Mouse (Mus musculus): ENCODE measurements around the gene Jun. TPM values are rescaled to one million over a fixed set of nuclear protein-coding genes. Genes with fewer than 3 reads are reported as not detected.

Jun gene
- polyA plus RNA-seq, 1 experiment from 2014 or later, result 45.4 TPM

DNA sequence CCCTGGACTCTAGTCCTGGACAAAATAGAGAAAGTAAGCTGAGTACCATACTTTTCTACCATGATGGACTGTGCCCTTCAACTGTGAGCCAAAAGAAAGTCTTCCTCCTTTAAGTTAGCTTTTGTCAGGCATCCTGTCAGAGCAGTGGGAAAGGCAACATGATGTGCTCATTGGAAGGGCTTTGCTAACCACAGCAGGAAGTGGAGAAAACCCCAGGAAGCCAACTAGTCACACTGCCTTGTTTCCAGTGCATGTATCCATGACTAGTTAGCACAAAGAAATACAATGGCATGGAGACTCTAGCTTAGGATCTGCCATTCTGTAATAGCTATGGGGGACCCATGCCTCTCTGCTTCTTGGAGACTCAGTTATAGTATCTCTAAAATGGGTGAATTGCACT lies 37.9 kb upstream of the Jun start:
- H3K9me3 ChIP-seq (replicated peaks), result no peaks in the 10 kb centered on the region
- peaks cover 16% of the 10 kb centered on the region for H3K4me1 ChIP-seq
- no peak overlapping the region for H3K27ac ChIP-seq
- no peak overlapping the region for H3K4me3 ChIP-seq
- no peaks in the 10 kb centered on the region for H3K36me3 ChIP-seq
- no peak for DNase-seq (ENCODE audit: low spot score)
- H3K27me3 ChIP-seq (ENCODE audit: low read depth, poor library complexity, severe bottlenecking), result no peaks in the 10 kb centered on the region

DNA sequence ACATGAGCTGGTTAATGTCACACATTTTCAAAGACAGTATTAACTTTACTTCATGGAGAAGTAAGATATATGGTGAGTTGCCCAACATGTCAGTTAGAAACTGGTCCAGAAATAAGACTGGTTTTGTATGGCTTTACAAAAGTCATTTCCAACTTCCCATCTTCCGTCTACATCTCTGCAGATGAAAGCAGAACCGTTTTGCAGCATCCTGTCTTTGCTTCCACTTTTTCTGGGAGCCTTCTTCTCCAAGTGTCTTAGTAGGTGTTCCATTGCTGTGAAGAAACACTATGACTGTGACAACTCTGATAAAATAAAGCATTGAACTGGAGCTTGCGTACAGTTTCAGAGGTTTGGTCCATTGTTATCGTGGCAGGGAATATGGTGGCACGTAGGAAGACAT lies 37.0 kb upstream of the Jun start:
- H3K9me3 ChIP-seq (replicated peaks), result no peaks in the 10 kb centered on the region
- 93% methylated on average over 5 of the region's 5 CpGs for WGBS

GRCm38 (mm10) chr4:95083957-95084356 lies 31.9 kb upstream of the Jun start:
- no peaks in the 10 kb centered on the region for H3K9me3 ChIP-seq (replicated peaks)
- H3K27me3 ChIP-seq (ENCODE audit: low read depth, poor library complexity, severe bottlenecking), result no peaks in the 10 kb centered on the region
- H3K36me3 ChIP-seq, result no peaks in the 10 kb centered on the region
- H3K27ac ChIP-seq, result peak overlapping the region; percentile 0; the same call in 1 of the 2 replicates
- no peak for DNase-seq (ENCODE audit: low spot score)
- 85% methylated on average over 8 of the region's 8 CpGs for WGBS
- H3K4me3 ChIP-seq, result no peak overlapping the region
- peaks cover 28% of the 10 kb centered on the region for H3K4me1 ChIP-seq

More for the DNA sequence above, 37.0 kb upstream of the Jun start:
- no peak for DNase-seq (ENCODE audit: low spot score)
- no peak overlapping the region for H3K27ac ChIP-seq
- peaks cover 10% of the 10 kb centered on the region for H3K4me1 ChIP-seq
- no peak overlapping the region for H3K4me3 ChIP-seq
- no peaks in the 10 kb centered on the region for H3K36me3 ChIP-seq
- H3K27me3 ChIP-seq (ENCODE audit: low read depth, poor library complexity, severe bottlenecking), result no peaks in the 10 kb centered on the region

DNA sequence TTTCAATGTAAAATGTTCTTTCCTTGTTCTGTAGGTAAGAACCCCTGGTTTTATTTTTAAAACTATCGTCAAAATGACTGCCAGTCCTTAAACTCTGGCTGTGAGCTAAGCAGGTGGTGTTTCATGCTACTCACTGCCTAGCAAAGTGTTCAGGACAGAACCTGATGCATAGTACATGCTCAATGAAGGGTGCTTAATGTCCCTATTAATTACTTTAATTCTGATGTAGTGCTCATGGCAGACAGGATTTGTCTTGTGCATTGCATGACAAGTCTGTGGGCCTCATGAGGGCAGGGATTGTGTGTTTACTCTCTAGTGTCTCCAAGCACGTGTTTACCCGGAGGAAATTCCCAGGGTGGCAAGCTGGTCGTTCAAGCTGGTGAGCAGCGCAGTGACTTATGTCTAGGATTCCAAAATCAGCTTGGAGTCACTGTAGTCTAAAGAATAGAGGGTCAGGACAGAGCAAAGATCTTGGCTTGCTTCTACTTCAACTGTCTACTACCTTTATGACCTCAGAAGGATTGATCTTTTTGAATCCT lies 31.2 kb upstream of the Jun start:
- H3K4me1 ChIP-seq, result peaks cover 32% of the 10 kb centered on the region
- H3K9me3 ChIP-seq (replicated peaks), result no peaks in the 10 kb centered on the region
- H3K27me3 ChIP-seq (ENCODE audit: low read depth, poor library complexity, severe bottlenecking), result no peaks in the 10 kb centered on the region
- WGBS, result 89% methylated on average over 5 of the region's 5 CpGs
- no peak for DNase-seq (ENCODE audit: low spot score)
- H3K36me3 ChIP-seq, result no peaks in the 10 kb centered on the region
- no peak overlapping the region for H3K27ac ChIP-seq
- H3K4me3 ChIP-seq, result no peak overlapping the region

DNA sequence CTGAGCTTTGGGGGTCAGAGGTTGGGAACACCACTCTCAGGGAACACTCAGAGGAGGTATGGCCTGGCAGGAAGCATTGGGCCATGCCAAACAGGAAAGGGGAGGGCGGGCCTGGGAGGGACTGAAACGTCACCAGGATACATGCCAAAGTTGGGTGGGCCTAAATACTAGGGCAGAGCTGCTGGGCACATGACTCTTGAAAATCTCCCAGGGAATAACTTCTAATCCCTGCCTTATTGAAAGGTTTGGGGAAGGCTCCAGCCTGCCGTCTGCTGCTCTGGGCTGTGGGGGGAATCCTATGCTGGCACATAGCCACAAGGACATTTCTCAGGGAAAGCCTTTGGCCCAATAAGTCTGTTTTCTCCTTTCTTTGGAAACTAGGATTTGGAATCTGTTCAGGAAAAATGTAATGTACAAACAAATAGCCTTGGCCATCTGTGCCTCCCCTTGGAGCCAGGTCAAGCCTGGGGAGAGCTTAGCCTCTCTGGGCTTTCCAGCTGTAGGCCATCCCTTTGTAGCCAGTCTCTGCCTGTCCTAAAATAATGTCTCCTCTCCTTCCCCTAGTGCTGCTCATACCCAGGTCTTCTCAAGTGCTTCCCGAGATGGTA lies 30.6 kb upstream of the Jun start:
- 79% methylated on average over 4 of the region's 4 CpGs for WGBS
- no peak for DNase-seq (ENCODE audit: low spot score)
- peaks cover 35% of the 10 kb centered on the region for H3K4me1 ChIP-seq
- no peak overlapping the region for H3K4me3 ChIP-seq
- H3K27ac ChIP-seq, result peak overlapping the region; percentile 23; the same call in 1 of the 2 replicates
- H3K9me3 ChIP-seq (replicated peaks), result no peaks in the 10 kb centered on the region
- no peaks in the 10 kb centered on the region for H3K27me3 ChIP-seq (ENCODE audit: low read depth, poor library complexity, severe bottlenecking)
- H3K36me3 ChIP-seq, result no peaks in the 10 kb centered on the region

- no peak for DNase-seq (ENCODE audit: low spot score)
- peaks cover 43% of the 10 kb centered on the region for H3K4me1 ChIP-seq
- 27% methylated on average over 8 of the region's 8 CpGs for WGBS
- H3K9me3 ChIP-seq (replicated peaks), result no peaks in the 10 kb centered on the region
- H3K27ac ChIP-seq, result peak overlapping the region; percentile 75
- no peaks in the 10 kb centered on the region for H3K27me3 ChIP-seq (ENCODE audit: low read depth, poor library complexity, severe bottlenecking)
- no peaks in the 10 kb centered on the region for H3K36me3 ChIP-seq
- H3K4me3 ChIP-seq, result no peak overlapping the region
Measured at GRCm38 (mm10) chr4:95081632-95082031, 29.6 kb upstream of the Jun start.

- DNase-seq (ENCODE audit: low spot score), result no peak
- H3K9me3 ChIP-seq (replicated peaks), result no peaks in the 10 kb centered on the region
Measured at GRCm38 (mm10) chr4:95078625-95079024, 26.6 kb upstream of the Jun start.

DNA sequence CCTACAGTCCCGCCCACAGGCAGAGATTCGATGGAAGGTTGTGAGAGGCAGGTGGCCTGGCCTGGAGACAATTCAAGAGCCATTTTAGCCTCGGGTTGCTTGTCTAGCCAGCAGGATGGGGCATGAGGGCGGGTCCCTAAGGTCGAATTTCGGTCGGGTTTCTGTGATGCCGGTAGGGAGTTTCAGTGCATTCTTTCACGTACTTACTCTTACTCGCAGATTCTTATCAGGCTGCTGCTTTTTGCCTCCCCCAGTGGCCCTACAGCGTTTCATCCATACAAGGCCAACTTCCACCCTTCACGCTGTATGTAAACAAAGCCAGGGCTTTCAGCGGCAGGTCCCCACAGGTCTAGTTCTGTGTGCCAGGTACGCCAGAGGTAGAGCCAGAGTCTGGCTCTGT lies 24.3 kb upstream of the Jun start:
- no peak for DNase-seq (ENCODE audit: low spot score)
- no peak overlapping the region for H3K4me3 ChIP-seq
- 53% methylated on average over 14 of the region's 14 CpGs for WGBS
- 0 out of 2 replicates have a peak, but pooled peaks cover 1% of the 10 kb centered on the region for H3K27me3 ChIP-seq (ENCODE audit: low read depth, poor library complexity, severe bottlenecking)
- no peaks in the 10 kb centered on the region for H3K9me3 ChIP-seq (replicated peaks)
- H3K36me3 ChIP-seq, result no peaks in the 10 kb centered on the region
- H3K27ac ChIP-seq, result no peak overlapping the region
- peaks cover 58% of the 10 kb centered on the region for H3K4me1 ChIP-seq

More at GRCm38 (mm10) chr4:95078625-95079024, 26.6 kb upstream of the Jun start:
- Histone ChIP-seq H3K36me3 (no peaks in the 10 kb centered on the region), H3K4me3 (no peak overlapping the region), H3K27ac (no peak overlapping the region), H3K4me1 (peaks cover 62% of the 10 kb centered on the region), H3K27me3 (ENCODE audit: low read depth, poor library complexity, severe bottlenecking) (no peaks in the 10 kb centered on the region)
- WGBS, result 56% methylated on average over 8 of the region's 8 CpGs

GRCm38 (mm10) chr4:95075591-95076002 lies 23.6 kb upstream of the Jun start:
- DNase-seq (ENCODE audit: low spot score), result no peak
- Histone ChIP-seq H3K9me3 (replicated peaks) (no peaks in the 10 kb centered on the region), H3K4me3 (no peak overlapping the region), H3K27ac (peak overlapping the region; percentile 56), H3K4me1 (peaks cover 55% of the 10 kb centered on the region), H3K27me3 (ENCODE audit: low read depth, poor library complexity, severe bottlenecking) (0 out of 2 replicates have a peak, but pooled peaks cover 3% of the 10 kb centered on the region), H3K36me3 (no peaks in the 10 kb centered on the region)
- 91% methylated on average over 17 of the region's 17 CpGs for WGBS

- DNase-seq (ENCODE audit: low spot score), result no peak
- H3K9me3 ChIP-seq (replicated peaks), result no peaks in the 10 kb centered on the region
- peaks cover 52% of the 10 kb centered on the region for H3K4me1 ChIP-seq
- H3K36me3 ChIP-seq, result no peaks in the 10 kb centered on the region
- H3K4me3 ChIP-seq, result no peak overlapping the region
- peak overlapping the region; percentile 66 for H3K27ac ChIP-seq
- WGBS, result 93% methylated on average over 6 of the region's 6 CpGs
- H3K27me3 ChIP-seq (ENCODE audit: low read depth, poor library complexity, severe bottlenecking), result 0 out of 2 replicates have a peak, but pooled peaks cover 3% of the 10 kb centered on the region
Measured at GRCm38 (mm10) chr4:95074319-95074718, 22.3 kb upstream of the Jun start.

DNA sequence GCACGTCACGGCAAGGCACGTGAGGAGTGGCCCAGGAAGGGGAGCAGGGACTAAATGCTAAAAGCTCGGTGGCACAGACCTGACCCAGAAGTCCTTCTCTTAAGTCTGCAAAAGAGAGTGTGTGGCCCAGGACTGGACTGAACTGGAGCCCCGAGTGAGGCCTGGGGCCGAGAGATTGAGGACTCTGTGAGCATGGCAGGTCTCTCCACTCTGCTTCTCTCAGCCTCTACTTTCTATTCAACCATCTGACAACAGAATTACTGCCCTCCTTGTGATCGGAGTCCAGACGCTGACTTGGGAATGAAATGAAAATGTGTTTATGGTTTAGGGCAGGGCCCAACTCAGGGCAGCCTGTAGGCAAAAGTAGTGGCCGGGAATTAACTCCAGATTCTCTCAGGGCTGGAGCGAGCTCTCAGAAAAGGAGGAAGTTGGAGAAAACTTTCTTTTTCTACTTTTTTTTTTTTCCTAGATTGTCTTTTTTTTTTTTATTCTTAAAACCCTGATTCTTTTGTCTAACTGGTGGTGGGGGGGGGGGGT lies 21.3 kb upstream of the Jun start:
- DNase-seq (ENCODE audit: low spot score), result peak; percentile 57
- Histone ChIP-seq H3K9me3 (replicated peaks) (no peaks in the 10 kb centered on the region), H3K4me1 (peaks cover 45% of the 10 kb centered on the region), H3K27ac (peak overlapping the region; percentile 84), H3K27me3 (ENCODE audit: low read depth, poor library complexity, severe bottlenecking) (0 out of 2 replicates have a peak, but pooled peaks cover 3% of the 10 kb centered on the region), H3K4me3 (no peak overlapping the region), H3K36me3 (no peaks in the 10 kb centered on the region)
- 35% methylated on average over 10 of the region's 10 CpGs for whole genome bisulfite sequencing

DNA sequence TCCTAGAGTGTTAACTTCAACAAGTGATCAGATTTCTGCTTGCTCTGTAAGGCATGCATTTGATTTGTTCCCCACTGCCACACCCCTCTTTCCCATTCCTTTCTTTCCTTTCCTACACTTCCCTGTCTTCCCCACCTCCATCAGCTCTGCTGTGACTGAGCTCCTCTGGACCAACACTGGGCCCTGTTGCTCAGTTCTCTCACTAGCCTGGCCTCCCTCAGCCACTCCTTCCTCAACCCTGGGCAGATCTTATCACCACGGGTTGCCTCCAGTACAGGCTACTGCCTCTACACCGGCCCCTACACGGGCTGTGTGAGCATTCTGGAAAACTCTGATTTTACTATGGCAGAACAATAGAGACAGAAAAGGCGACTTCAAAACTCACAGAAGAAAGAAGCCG lies 18.4 kb upstream of the Jun start:
- no peak for DNase-seq (ENCODE audit: low spot score)
- no peak overlapping the region for H3K4me3 ChIP-seq
- no peak overlapping the region for H3K27ac ChIP-seq
- no peaks in the 10 kb centered on the region for H3K9me3 ChIP-seq (replicated peaks)
- H3K4me1 ChIP-seq, result peaks cover 25% of the 10 kb centered on the region
- WGBS, result 79% methylated on average over 5 of the region's 5 CpGs
- H3K27me3 ChIP-seq (ENCODE audit: low read depth, poor library complexity, severe bottlenecking), result 0 out of 2 replicates have a peak, but pooled peaks cover 3% of the 10 kb centered on the region
- no peaks in the 10 kb centered on the region for H3K36me3 ChIP-seq

- Histone ChIP-seq H3K27me3 (ENCODE audit: low read depth, poor library complexity, severe bottlenecking) (0 out of 2 replicates have a peak, but pooled peaks cover 3% of the 10 kb centered on the region), H3K9me3 (replicated peaks) (no peaks in the 10 kb centered on the region), H3K4me3 (no peak overlapping the region), H3K36me3 (no peaks in the 10 kb centered on the region), H3K4me1 (peaks cover 12% of the 10 kb centered on the region), H3K27ac (no peak overlapping the region)
- DNase-seq (ENCODE audit: low spot score), result no peak
- 77% methylated on average over 8 of the region's 8 CpGs for WGBS
Measured at GRCm38 (mm10) chr4:95068045-95068948, 16.3 kb upstream of the Jun start.
